Mouse (Mus musculus) embryonic facial prominence, embryonic 15.5 days (tissue): ENCODE results near the gene Heg1. TPM values are rescaled to one million over a fixed set of nuclear protein-coding genes. Genes with fewer than 3 reads are reported as not detected.

Source experiments
- ATAC-seq: fragments of 200-750 bp; cut with Nextera tagmentation; 2 replicates; pipeline ENCODE4 v1.8.0; 2017; ENCODE audit warnings: low read depth, moderate TSS enrichment; ENCODE audit not compliant: insufficient number of reproducible peaks, low FRiP score, low TSS enrichment
- H3K27ac ChIP-seq: fragments of 300-500 bp; sonication (generic); replicated peaks from 2 replicates; pipeline ENCODE4 v1.5.1; 2015; ENCODE audit warnings: mild to moderate bottlenecking, inconsistent platforms
- H3K27me3 ChIP-seq: fragments of 300-500 bp; sonication (generic); 2 replicates; pipeline ENCODE4 v1.6.1; 2015; ENCODE audit warnings: inconsistent platforms
- H3K36me3 ChIP-seq: fragments of 300-500 bp; sonication (generic); 2 replicates; pipeline ENCODE4 v1.6.1; 2015; ENCODE audit warnings: mild to moderate bottlenecking, inconsistent platforms
- H3K4me1 ChIP-seq: fragments of 300-500 bp; sonication (generic); 2 replicates; pipeline ENCODE4 v1.6.1; 2015; ENCODE audit warnings: inconsistent platforms
- H3K4me2 ChIP-seq: fragments of 300-500 bp; sonication (generic); replicated peaks from 2 replicates; pipeline ENCODE4 v1.6.1; 2015; ENCODE audit warnings: mild to moderate bottlenecking, inconsistent platforms
- H3K4me3 ChIP-seq: fragments of 300-500 bp; sonication (generic); replicated peaks from 2 replicates; pipeline ENCODE4 v1.5.1; 2015; ENCODE audit warnings: mild to moderate bottlenecking, inconsistent platforms
- H3K9ac ChIP-seq: fragments of 300-500 bp; sonication (generic); 2 replicates; pipeline ENCODE4 v1.6.1; 2015; ENCODE audit warnings: inconsistent platforms
- H3K9me3 ChIP-seq: fragments of 300-500 bp; sonication (generic); replicated peaks from 2 replicates; pipeline ENCODE4 v1.6.1; 2016; ENCODE audit warnings: inconsistent platforms
- WGBS: fragments of 180-500 bp; shearing (Covaris S2); methylation state at CpG from one replicate; pipeline ENCODE4 v1.1.7; 2015; 5-methylcytosine and 5-hydroxymethylcytosine counted together
- polyA plus RNA-seq: library from polyadenylated mRNA; unstranded; fragments of >200 nt; fragmentation: Nextera tagmentation; extraction: Ambion mirVana; gene quantifications from 2 replicates; pipeline ENCODE4 v1.2.1, GENCODE M21; 2015

Heg1 gene
- polyA plus RNA-seq, 1 experiment from 2014 or later, result 19.5 TPM

DNA sequence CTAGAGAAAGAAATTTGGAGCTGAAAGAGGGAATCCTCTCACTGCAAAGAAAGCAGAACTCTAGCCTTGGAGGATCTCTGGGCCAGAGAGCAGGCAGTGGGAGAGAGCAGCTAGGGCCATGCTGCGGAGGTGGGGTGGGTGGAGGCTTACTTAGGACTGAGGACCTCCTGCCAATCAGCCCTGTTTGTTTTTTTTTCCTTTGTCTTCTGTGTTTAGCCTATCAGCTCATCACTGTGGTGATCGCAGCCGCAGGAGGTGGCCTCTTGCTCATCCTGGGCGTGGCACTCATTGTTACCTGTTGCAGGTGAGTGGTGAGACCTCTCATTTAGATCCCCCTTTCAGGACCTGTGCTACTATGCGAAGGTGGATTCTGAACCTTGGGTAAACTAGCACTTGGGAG is 76.4 kb downstream of the Heg1 start:
- ATAC-seq, result no peak

DNA sequence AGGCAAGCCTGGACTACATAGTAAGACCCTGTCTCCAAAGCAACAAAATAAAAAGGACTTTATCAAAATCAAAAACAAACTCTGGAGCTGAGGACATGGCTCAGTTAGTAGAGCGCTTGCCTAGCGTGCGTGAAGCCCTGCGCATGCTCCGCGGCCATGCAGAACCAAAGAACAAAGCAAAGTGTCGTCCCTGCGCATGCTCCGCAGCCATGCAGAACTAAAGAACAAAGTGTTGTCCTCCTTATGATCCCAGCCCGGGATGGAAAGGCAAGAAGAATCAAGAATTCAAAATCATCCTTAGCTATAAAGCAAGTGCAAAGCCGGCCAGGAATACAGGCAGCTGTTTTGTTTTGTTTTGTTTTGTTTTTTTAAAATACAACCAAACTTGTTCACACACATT is 76.8 kb downstream of the Heg1 start:
- 52% methylated on average over 11 of the region's 11 CpGs for WGBS
- ATAC-seq, result no peak
- 0 out of 2 replicates have a peak, but pooled peaks cover 4% of the 10 kb centered on the region for H3K4me1 ChIP-seq

More for the DNA sequence above, 76.4 kb downstream of the Heg1 start:
- Histone ChIP-seq H3K27ac (no peak overlapping the region), H3K36me3 (no peaks in the 10 kb centered on the region), H3K4me2 (no peak overlapping the region), H3K9me3 (no peaks in the 10 kb centered on the region), H3K9ac (no peak overlapping the region), H3K27me3 (no peaks in the 10 kb centered on the region), H3K4me1 (0 out of 2 replicates have a peak, but pooled peaks cover 6% of the 10 kb centered on the region), H3K4me3 (no peak overlapping the region)
- 45% methylated on average over 5 of the region's 5 CpGs for WGBS

GRCm38 (mm10) chr16:33764501-33765193 is 80.5 kb downstream of the Heg1 start:
- Histone ChIP-seq H3K4me2 (no peak overlapping the region), H3K36me3 (no peaks in the 10 kb centered on the region), H3K4me3 (no peak overlapping the region), H3K4me1 (0 out of 2 replicates have a peak, but pooled peaks cover 9% of the 10 kb centered on the region), H3K27me3 (no peaks in the 10 kb centered on the region), H3K9me3 (no peaks in the 10 kb centered on the region), H3K9ac (no peak overlapping the region), H3K27ac (no peak overlapping the region)
- no peak for ATAC-seq
- WGBS, result 59% methylated on average over 12 of the region's 12 CpGs

More for the DNA sequence above, 76.8 kb downstream of the Heg1 start:
- H3K4me3 ChIP-seq, result no peak overlapping the region
- H3K36me3 ChIP-seq, result no peaks in the 10 kb centered on the region
- H3K9me3 ChIP-seq, result no peaks in the 10 kb centered on the region
- no peak overlapping the region for H3K27ac ChIP-seq
- no peak overlapping the region for H3K4me2 ChIP-seq
- no peak overlapping the region for H3K9ac ChIP-seq
- H3K27me3 ChIP-seq, result no peaks in the 10 kb centered on the region

GRCm38 (mm10) chr16:33765477-33765876 is 81.3 kb downstream of the Heg1 start:
- 0 out of 2 replicates have a peak, but pooled peaks cover 8% of the 10 kb centered on the region for H3K4me1 ChIP-seq
- H3K27me3 ChIP-seq, result no peaks in the 10 kb centered on the region
- no peak overlapping the region for H3K9ac ChIP-seq
- H3K27ac ChIP-seq, result no peak overlapping the region
- H3K4me3 ChIP-seq, result no peak overlapping the region
- no peak for ATAC-seq
- no peaks in the 10 kb centered on the region for H3K36me3 ChIP-seq
- 86% methylated on average over 2 of the region's 2 CpGs for WGBS
- H3K9me3 ChIP-seq, result no peaks in the 10 kb centered on the region
- no peak overlapping the region for H3K4me2 ChIP-seq

DNA sequence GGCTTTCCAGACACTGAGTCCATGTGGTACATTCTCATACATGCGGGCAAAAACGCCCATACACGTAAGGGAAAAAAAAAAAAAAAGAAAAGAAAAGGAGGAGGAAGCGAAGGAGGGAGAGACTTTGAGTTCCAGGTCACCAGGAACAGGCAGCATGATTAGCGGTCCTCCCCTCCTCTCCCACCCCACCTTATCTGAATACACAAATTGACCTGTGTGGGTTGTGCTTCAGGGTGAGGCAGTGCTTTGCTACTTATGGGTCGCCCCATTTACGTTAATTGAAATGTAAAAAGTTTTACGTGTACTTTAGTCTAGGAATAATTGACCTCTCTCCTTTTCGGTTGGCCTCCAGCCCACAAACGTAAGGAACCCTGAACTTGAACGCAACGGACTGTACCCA is 82.1 kb downstream of the Heg1 start:
- no peak overlapping the region for H3K4me2 ChIP-seq
- no peaks in the 10 kb centered on the region for H3K27me3 ChIP-seq
- no peak for ATAC-seq
- H3K36me3 ChIP-seq, result no peaks in the 10 kb centered on the region
- 89% methylated on average over 12 of the region's 12 CpGs for WGBS
- H3K9me3 ChIP-seq, result no peaks in the 10 kb centered on the region
- no peak overlapping the region for H3K9ac ChIP-seq
- no peak overlapping the region for H3K27ac ChIP-seq
- no peak overlapping the region for H3K4me3 ChIP-seq
- H3K4me1 ChIP-seq, result 0 out of 2 replicates have a peak, but pooled peaks cover 6% of the 10 kb centered on the region

DNA sequence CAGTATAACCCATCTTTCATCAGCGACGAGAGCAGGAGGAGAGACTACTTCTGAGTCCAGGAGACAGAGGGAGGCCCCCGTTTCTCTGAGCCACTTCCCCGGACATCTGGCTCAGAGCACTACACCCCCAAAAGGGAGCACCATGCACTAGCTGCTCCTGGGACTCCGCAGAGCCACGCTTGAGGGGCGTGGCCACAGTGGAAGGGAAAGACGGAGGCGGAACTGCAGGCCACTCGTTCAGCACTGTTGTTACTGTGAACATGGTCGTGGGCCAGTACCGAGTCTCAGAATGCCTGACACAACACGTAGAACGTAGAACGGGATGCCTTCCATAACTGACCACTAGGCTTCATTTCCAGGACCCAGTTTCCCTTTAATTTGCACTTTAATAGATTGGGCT is 82.6 kb downstream of the Heg1 start:
- Histone ChIP-seq H3K4me1 (0 out of 2 replicates have a peak, but pooled peaks cover 6% of the 10 kb centered on the region), H3K9ac (no peak overlapping the region), H3K27me3 (no peaks in the 10 kb centered on the region), H3K27ac (no peak overlapping the region), H3K9me3 (no peaks in the 10 kb centered on the region), H3K4me2 (no peak overlapping the region), H3K4me3 (no peak overlapping the region), H3K36me3 (no peaks in the 10 kb centered on the region)
- WGBS, result 63% methylated on average over 15 of the region's 15 CpGs
- no peak for ATAC-seq

GRCm38 (mm10) chr16:33768491-33769278 is 84.5 kb downstream of the Heg1 start:
- 0 out of 2 replicates have a peak, but pooled peaks have one; percentile 46 for ATAC-seq
- Histone ChIP-seq H3K9ac (no peak overlapping the region), H3K4me2 (no peak overlapping the region), H3K36me3 (no peaks in the 10 kb centered on the region), H3K4me1 (0 out of 2 replicates have a peak, but pooled peaks cover 6% of the 10 kb centered on the region), H3K9me3 (no peaks in the 10 kb centered on the region), H3K27me3 (no peaks in the 10 kb centered on the region), H3K27ac (no peak overlapping the region), H3K4me3 (no peak overlapping the region)
- 69% methylated on average over 3 of the region's 3 CpGs for WGBS

GRCm38 (mm10) chr16:33769848-33770247 is 85.7 kb downstream of the Heg1 start:
- Histone ChIP-seq H3K27me3 (no peaks in the 10 kb centered on the region), H3K9me3 (no peaks in the 10 kb centered on the region), H3K27ac (no peak overlapping the region), H3K9ac (no peak overlapping the region), H3K4me1 (0 out of 2 replicates have a peak, but pooled peaks cover 6% of the 10 kb centered on the region), H3K4me3 (no peak overlapping the region), H3K4me2 (no peak overlapping the region), H3K36me3 (no peaks in the 10 kb centered on the region)
- ATAC-seq, result no peak
- WGBS, result 82% methylated on average over 7 of the region's 7 CpGs

DNA sequence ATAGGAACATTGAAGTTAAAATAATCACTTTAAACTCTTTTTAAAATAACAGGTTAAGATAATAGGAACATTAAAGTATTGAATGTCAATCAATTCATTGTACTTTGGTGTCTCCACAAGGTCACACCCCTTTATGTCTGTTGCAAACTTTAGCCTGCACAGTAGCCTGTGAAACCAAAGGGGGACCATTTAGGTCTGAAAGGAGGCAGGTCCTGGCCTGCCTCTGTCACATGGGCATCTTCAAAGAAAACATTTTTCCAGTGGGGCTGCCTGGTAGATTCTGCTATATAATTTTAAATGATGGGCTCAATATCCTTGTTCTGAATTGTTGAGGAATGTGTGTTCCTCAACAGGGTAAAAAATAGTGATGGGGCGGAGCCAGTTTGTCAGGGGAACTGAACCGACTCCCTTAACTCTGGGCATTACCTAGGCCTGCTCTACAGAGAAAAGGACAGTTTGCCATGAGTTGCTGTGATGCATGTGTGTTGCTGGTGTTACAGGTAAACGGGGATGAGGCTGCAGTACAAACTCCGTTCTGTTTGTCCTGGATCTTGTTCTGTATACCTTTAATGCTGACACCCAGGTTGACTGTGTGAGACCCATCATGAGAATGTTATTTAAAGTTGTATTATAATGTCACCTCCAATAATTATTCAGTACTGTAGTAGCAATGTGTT is 86.7 kb downstream of the Heg1 start:
- no peak overlapping the region for H3K27ac ChIP-seq
- no peaks in the 10 kb centered on the region for H3K36me3 ChIP-seq
- no peak overlapping the region for H3K9ac ChIP-seq
- H3K9me3 ChIP-seq, result no peaks in the 10 kb centered on the region
- no peak overlapping the region for H3K4me2 ChIP-seq
- H3K27me3 ChIP-seq, result no peaks in the 10 kb centered on the region
- WGBS, result 80% methylated on average over 4 of the region's 4 CpGs
- H3K4me3 ChIP-seq, result no peak overlapping the region
- H3K4me1 ChIP-seq, result 0 out of 2 replicates have a peak, but pooled peaks cover 6% of the 10 kb centered on the region
- no peak for ATAC-seq

DNA sequence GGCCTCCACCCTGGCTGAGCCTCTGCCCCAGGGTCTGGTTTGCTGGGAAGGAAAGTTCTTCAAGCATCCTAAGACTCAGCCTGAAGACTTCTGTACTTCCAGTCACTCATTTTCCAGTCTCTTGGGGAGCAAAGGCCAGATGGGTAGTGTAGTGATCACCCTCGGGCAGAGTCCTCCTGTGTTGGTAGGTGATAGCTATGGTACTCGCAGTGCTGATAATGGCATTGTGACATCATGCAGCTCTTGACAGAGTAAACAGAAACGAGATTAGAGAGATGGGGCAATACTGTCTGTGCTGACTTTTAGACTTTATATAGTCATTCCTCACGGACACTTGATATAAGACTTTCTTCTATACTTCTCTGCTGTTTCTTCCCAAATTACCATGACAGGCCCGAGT is 88.6 kb downstream of the Heg1 start:
- 84% methylated on average over 5 of the region's 5 CpGs for WGBS
- H3K4me3 ChIP-seq, result no peak overlapping the region
- H3K9ac ChIP-seq, result no peak overlapping the region
- no peaks in the 10 kb centered on the region for H3K36me3 ChIP-seq
- no peak overlapping the region for H3K4me2 ChIP-seq
- no peak for ATAC-seq
- H3K9me3 ChIP-seq, result no peaks in the 10 kb centered on the region
- no peak overlapping the region for H3K27ac ChIP-seq
- 0 out of 2 replicates have a peak, but pooled peaks cover 6% of the 10 kb centered on the region for H3K4me1 ChIP-seq
- no peaks in the 10 kb centered on the region for H3K27me3 ChIP-seq

- ATAC-seq, result no peak
- H3K4me3 ChIP-seq, result no peak overlapping the region
- no peaks in the 10 kb centered on the region for H3K36me3 ChIP-seq
- no peak overlapping the region for H3K4me2 ChIP-seq
- no peak overlapping the region for H3K27ac ChIP-seq
- H3K4me1 ChIP-seq, result no peaks in the 10 kb centered on the region
- H3K27me3 ChIP-seq, result no peaks in the 10 kb centered on the region
- WGBS, result 75% methylated on average over 3 of the region's 3 CpGs
- H3K9ac ChIP-seq, result no peak overlapping the region
- no peaks in the 10 kb centered on the region for H3K9me3 ChIP-seq
Observed at GRCm38 (mm10) chr16:33774972-33775371, 90.8 kb downstream of the Heg1 start.
